Mouse (Mus musculus) MEL (cell line): Measurements from ENCODE around the gene Cdhr5.

ENCODE experiments used
- CTCF ChIP-seq, 3 experiments: IDR thresholded peaks in 2 of 3; conservative IDR thresholded peaks in 1 of 3; 2 replicates each; pipeline ENCODE4 v1.5.1; 2011 to 2012; ENCODE audit warnings: low read length in 3 of 3, low read depth in 2 of 3, mild to moderate bottlenecking in 2 of 3, improper control_type of control experiment in 1 of 3, inconsistent platforms in 1 of 3, mixed read lengths in 1 of 3, moderate library complexity in 1 of 3; ENCODE audit not compliant: control insufficient read depth in 1 of 3, insufficient read depth in 1 of 3, poor library complexity in 1 of 3, severe bottlenecking in 1 of 3
- KAT2A ChIP-seq: conservative IDR thresholded peaks from 2 replicates; pipeline ENCODE4 v1.6.1; 2012; ENCODE audit warnings: low read depth, low read length, improper control_type of control experiment, inconsistent platforms
- MAFK ChIP-seq: IDR thresholded peaks from 2 replicates; pipeline ENCODE4 v1.6.1; 2011; ENCODE audit warnings: low read depth, mild to moderate bottlenecking, low read length, improper control_type of control experiment, borderline replicate concordance
- MXI1 ChIP-seq: IDR thresholded peaks from 2 replicates; pipeline ENCODE4 v1.6.1; 2011; ENCODE audit warnings: mild to moderate bottlenecking, low read depth, low read length, improper control_type of control experiment
- MYC ChIP-seq: IDR thresholded peaks from 2 replicates; pipeline ENCODE4 v1.6.1; 2011; ENCODE audit warnings: low read depth, mild to moderate bottlenecking, low read length, improper control_type of control experiment, moderate library complexity
- NELFE ChIP-seq: IDR thresholded peaks from 2 replicates; pipeline ENCODE4 v1.6.1; 2011; ENCODE audit warnings: low read depth, low read length, improper control_type of control experiment
- NRF1 ChIP-seq: IDR thresholded peaks from 2 replicates; pipeline ENCODE4 v1.6.1; 2014; ENCODE audit warnings: low read depth, mild to moderate bottlenecking, inconsistent platforms, low read length, improper control_type of control experiment, moderate library complexity; ENCODE audit not compliant: poor library complexity, insufficient read depth, severe bottlenecking
- POLR2A ChIP-seq, 2 experiments: IDR thresholded peaks; 2 replicates each; pipeline ENCODE4 v1.6.1; 2011 to 2012; ENCODE audit warnings: low read length in 2 of 2, mild to moderate bottlenecking in 2 of 2, control low read depth in 1 of 2, improper control_type of control experiment in 1 of 2, low read depth in 1 of 2, moderate library complexity in 1 of 2; ENCODE audit not compliant: control insufficient read depth in 1 of 2, insufficient read depth in 1 of 2, poor library complexity in 1 of 2
- RCOR1 ChIP-seq: IDR thresholded peaks from 2 replicates; pipeline ENCODE4 v1.6.1; 2012; ENCODE audit warnings: low read depth, mild to moderate bottlenecking, inconsistent platforms, low read length, improper control_type of control experiment
- USF1 ChIP-seq: IDR thresholded peaks from 2 replicates; pipeline ENCODE4 v1.6.1; 2014; ENCODE audit warnings: low read depth, mild to moderate bottlenecking, inconsistent platforms, low read length, improper control_type of control experiment, moderate library complexity
- ZMIZ1 ChIP-seq: IDR thresholded peaks from 2 replicates; pipeline ENCODE4 v1.6.1; 2012; ENCODE audit warnings: low read depth, mild to moderate bottlenecking, inconsistent platforms, low read length, improper control_type of control experiment, moderate library complexity
- ZNF384 ChIP-seq: IDR thresholded peaks from 2 replicates; pipeline ENCODE4 v1.6.1; 2012; ENCODE audit warnings: low read depth, mild to moderate bottlenecking, inconsistent platforms, low read length, improper control_type of control experiment

GRCm38 (mm10) chr7:141229702-141230101, 46.9 kb downstream of the Cdhr5 start:
- TF ChIP-seq CTCF (IDR thresholded peaks at IDR 0.05 in 2 of 3, conservative IDR thresholded peaks at IDR 0.05 in 1 of 3; ENCODE audit: control insufficient read depth in 1 of 3, insufficient read depth in 1 of 3, low read depth in 2 of 3, low read length in 3 of 3, poor library complexity in 1 of 3, severe bottlenecking in 1 of 3) (no peak), RCOR1 (no peak), ZMIZ1 (no peak), KAT2A (no peak), NRF1 (no peak), USF1 (no peak), MAFK (no peak), POLR2A (IDR thresholded peaks at IDR 0.05; ENCODE audit: control insufficient read depth in 1 of 2, insufficient read depth in 1 of 2, low read depth in 1 of 2, low read length in 2 of 2, poor library complexity in 1 of 2) (no peak), MXI1 (no peak; the same call in 1 of the 2 replicates), NELFE (no peak), MYC (no peak), ZNF384 (no peak)
